Mouse (Mus musculus) bone marrow macrophage, adult 2 months (primary cell): ENCODE measurements at regions not wholly inside any gene's neighbourhood (a gene's known extent, or its start where the extent isn't known, plus 50 kb on each side); places are given as distances from the start of the nearest gene placed in this dataset.
A peak's percentile ranks its signal among the peaks of the same experiment; 100 is the strongest.

Experiments used
- H3K27ac ChIP-seq: 2 replicates; pipeline ENCODE4 v1.5.1; 2012; ENCODE audit warnings: low read depth, low read length; ENCODE audit not compliant: insufficient read depth
- H3K4me1 ChIP-seq: 2 replicates; pipeline ENCODE4 v1.6.1; 2012; ENCODE audit warnings: low read length; ENCODE audit not compliant: control insufficient read depth, insufficient read depth
- H3K4me3 ChIP-seq: 2 replicates; pipeline ENCODE4 v1.5.1; 2012; ENCODE audit warnings: mild to moderate bottlenecking, low read length, moderate library complexity; ENCODE audit not compliant: insufficient read depth
- CTCF ChIP-seq: IDR thresholded peaks from 2 replicates; pipeline ENCODE4 v1.5.1; 2012; ENCODE audit warnings: low read depth, mild to moderate bottlenecking, low read length, moderate library complexity
- POLR2A ChIP-seq: IDR thresholded peaks from 2 replicates; pipeline ENCODE4 v1.6.1; 2012; ENCODE audit warnings: mild to moderate bottlenecking, low read depth, low read length, borderline replicate concordance

GRCm38 (mm10) chr12:32460330-32460998, 82.0 kb downstream of the Ccdc71l start:
- peaks cover 20% of the 10 kb centered on the region for H3K4me1 ChIP-seq
- H3K4me3 ChIP-seq = no peak overlapping the region
- no peak for TF ChIP-seq CTCF
- no peak for TF ChIP-seq POLR2A
- peak overlapping the region; percentile 86 for H3K27ac ChIP-seq

- Histone ChIP-seq H3K27ac (no peak overlapping the region), H3K4me3 (no peak overlapping the region), H3K4me1 (peaks cover 10% of the 10 kb centered on the region)
- TF ChIP-seq POLR2A (no peak), CTCF (no peak)
Observed at GRCm38 (mm10) chr12:32465371-32465770, 86.9 kb downstream of the Ccdc71l start.

- peaks cover 2% of the 10 kb centered on the region; the same call in 1 of the 2 replicates for H3K4me1 ChIP-seq
- no peak overlapping the region for H3K27ac ChIP-seq
- no peak overlapping the region for H3K4me3 ChIP-seq
- TF ChIP-seq POLR2A = no peak
- no peak for TF ChIP-seq CTCF
Observed at GRCm38 (mm10) chr12:32469863-32470262, 91.4 kb downstream of the Ccdc71l start.

DNA sequence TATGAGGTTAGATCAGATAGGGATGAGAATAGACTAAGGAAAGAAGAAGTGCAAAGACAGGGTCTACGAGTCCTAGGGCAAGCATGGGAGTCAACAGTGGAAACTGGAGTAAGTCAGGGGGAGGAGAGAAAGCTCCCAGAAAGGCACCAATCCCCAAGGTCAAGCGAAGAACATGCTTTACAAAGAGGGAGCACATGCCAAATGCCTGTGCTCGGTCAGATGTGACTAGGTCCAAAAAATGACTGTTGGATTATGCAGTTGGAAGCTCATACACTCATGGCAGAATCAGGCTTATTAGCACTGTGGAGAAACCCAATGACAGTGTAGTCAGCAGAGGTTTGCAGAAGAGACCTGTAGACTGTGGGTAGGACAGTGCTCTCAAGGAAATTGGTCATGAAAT, 100.9 kb downstream of the Ccdc71l start:
- Histone ChIP-seq H3K4me1 (peaks cover 3% of the 10 kb centered on the region; the same call in 1 of the 2 replicates), H3K27ac (no peak overlapping the region), H3K4me3 (no peak overlapping the region)
- no peak for TF ChIP-seq POLR2A
- no peak for TF ChIP-seq CTCF

DNA sequence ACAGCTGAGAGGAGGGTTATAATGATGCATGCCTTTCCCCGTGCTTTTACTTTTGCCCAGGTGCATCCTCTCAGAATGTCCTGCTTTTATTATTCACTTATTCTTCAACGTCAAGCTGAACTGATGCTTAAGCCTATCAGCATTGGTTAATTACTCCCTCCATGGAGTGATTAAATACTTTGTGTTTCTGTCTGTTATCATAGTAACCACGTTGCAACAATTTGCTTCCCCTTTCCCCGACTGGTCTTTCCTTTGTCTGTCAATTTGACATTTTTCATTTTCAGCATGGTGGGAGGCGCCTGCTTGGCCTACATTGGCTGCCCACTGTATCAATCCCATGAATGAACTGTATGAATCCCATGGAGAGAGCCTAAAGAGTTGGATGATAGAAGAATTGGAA, 101.8 kb downstream of the Ccdc71l start:
- TF ChIP-seq POLR2A = no peak
- TF ChIP-seq CTCF = no peak
- H3K4me3 ChIP-seq = no peak overlapping the region
- peaks cover 7% of the 10 kb centered on the region for H3K4me1 ChIP-seq
- no peak overlapping the region for H3K27ac ChIP-seq

- no peak for TF ChIP-seq POLR2A
- TF ChIP-seq CTCF = no peak
- Histone ChIP-seq H3K27ac (no peak overlapping the region), H3K4me3 (no peak overlapping the region), H3K4me1 (peaks cover 13% of the 10 kb centered on the region)
Observed at GRCm38 (mm10) chr12:32481051-32481450, 102.5 kb downstream of the Ccdc71l start.

DNA sequence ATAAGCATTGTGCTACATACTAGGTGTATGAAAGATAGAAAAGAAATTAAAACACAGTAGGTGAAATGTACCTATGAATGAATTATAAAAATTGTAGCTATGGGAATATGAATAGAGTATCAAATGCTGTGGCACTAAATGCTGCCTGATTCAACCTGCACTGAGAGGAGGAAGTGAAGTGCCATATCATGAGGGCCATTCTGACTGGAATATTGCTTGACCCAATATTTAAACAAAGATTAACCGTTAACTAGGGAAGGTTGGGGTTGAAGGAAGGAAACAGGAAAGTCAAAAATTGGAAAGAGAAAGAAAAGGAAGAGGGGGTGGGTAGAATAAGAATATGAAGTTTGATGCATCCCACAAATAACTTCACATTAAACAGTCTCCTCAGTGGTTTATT, 103.8 kb downstream of the Ccdc71l start:
- Histone ChIP-seq H3K4me3 (no peak overlapping the region), H3K27ac (no peak overlapping the region), H3K4me1 (peaks cover 20% of the 10 kb centered on the region)
- no peak for TF ChIP-seq CTCF
- TF ChIP-seq POLR2A = no peak

GRCm38 (mm10) chr12:32482777-32483176, 104.3 kb downstream of the Ccdc71l start:
- TF ChIP-seq CTCF (no peak), POLR2A (no peak)
- Histone ChIP-seq H3K4me3 (no peak overlapping the region), H3K4me1 (peaks cover 24% of the 10 kb centered on the region), H3K27ac (no peak overlapping the region)

GRCm38 (mm10) chr12:32486246-32486645, 107.7 kb downstream of the Ccdc71l start:
- Histone ChIP-seq H3K4me1 (peaks cover 39% of the 10 kb centered on the region), H3K4me3 (no peak overlapping the region), H3K27ac (peak overlapping the region; percentile 84)
- TF ChIP-seq CTCF (no peak), POLR2A (no peak)

GRCm38 (mm10) chr12:32486729-32487128, 108.2 kb downstream of the Ccdc71l start:
- TF ChIP-seq POLR2A = no peak
- no peak for TF ChIP-seq CTCF

More at GRCm38 (mm10) chr12:32486729-32487128, 108.2 kb downstream of the Ccdc71l start:
- H3K4me3 ChIP-seq = no peak overlapping the region
- H3K27ac ChIP-seq = peak overlapping the region; percentile 84
- peaks cover 39% of the 10 kb centered on the region for H3K4me1 ChIP-seq
